Mouse (Mus musculus): ENCODE measurements around the gene Islr.
A peak's percentile ranks its signal among the peaks of the same experiment; 100 is the strongest.

Gene Islr

GRCm38 (mm10) chr9:58196610-58197567 is 7.2 kb downstream of the Islr start:
- DNase-seq (ENCODE audit: low read depth, low spot score), result no peak

DNA sequence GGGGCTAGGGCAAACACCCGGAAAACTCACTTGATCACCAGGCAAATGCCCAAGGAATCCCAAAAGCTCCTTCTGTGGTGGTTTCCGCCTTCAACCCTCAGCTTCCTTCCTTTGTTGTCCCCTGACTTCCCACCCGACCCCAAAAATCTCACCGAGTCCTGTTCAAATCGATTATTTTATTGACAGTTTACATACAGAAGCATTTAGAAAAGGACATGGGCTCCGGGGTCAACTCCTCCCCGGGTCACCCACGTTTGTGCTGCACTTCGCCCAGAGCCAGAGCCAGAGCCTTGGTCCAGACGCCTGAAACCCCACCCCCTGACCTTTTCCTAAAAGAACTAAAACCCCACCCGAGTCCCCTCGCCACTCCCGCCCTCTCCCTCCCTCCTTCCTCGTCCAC is 8.0 kb downstream of the Islr start:
- no peak for DNase-seq (ENCODE audit: low read depth, low spot score)

GRCm38 (mm10) chr9:58195671-58196070 is 8.4 kb downstream of the Islr start:
- no peak for DNase-seq (ENCODE audit: low read depth, low spot score)

GRCm38 (mm10) chr9:58194222-58194621 is 9.9 kb downstream of the Islr start:
- DNase-seq (ENCODE audit: low read depth, low spot score), result no peak

DNA sequence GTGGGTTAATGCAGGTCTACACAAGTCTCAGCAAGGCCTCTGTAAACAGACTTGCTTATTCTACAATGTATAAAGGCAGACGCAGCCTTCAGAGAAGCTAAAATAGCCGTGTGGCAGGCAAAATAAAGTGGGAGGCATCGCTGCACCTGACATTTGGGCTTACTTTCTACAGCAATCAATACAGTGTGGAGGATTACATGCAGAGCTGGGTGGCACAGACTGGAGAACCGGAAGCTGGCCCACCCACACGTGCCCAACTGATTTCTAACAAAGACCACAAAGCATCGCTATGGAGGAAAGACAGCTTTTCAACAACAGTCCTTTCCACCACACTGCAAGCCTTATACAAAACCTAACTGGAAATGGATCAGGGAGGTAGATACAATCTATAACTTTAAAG is 19.6 kb downstream of the Islr start:
- DNase-seq (ENCODE audit: low read depth, low spot score), result no peak

DNA sequence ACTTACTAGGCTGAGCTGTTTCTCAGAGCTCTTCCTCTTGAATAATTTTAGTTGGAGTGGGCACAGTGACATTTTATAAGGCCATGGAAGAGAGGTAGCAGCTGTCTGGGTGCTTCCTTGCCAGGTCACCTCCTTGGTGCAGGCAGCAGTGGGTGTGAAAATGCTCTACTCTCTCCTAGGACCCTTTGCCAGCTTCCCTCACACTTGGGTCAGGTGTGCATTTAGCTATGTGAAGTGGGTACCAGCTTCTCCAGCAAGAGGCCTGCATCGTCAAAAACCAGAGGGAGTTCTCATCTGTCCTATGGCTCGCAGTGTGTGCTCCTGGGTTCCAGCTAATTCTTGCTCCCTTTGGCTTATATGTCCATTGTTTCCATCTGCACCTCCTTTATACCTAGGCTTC is 24.7 kb downstream of the Islr start:
- DNase-seq (ENCODE audit: low read depth, low spot score), result no peak

DNA sequence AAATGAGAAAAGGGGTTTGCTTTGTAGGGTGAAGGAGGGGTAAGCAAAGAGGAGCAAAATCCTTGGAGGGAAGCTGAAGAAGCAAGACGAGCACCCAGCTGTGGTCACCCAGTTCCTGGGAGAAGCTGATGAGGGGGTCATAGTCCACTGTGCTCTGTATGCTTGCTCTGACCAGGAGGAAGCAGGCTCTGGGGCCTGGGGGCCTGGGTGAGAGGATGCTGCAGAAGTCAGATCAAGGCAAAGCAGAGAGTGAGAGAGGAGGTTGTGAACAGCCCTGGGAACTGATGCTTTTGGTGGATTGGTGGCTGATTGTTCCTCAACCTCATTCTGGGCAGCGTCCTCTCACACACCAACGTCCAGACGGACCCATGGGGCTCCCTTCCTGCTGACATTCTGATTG is 26.9 kb downstream of the Islr start:
- DNase-seq (ENCODE audit: low read depth, low spot score), result no peak

DNA sequence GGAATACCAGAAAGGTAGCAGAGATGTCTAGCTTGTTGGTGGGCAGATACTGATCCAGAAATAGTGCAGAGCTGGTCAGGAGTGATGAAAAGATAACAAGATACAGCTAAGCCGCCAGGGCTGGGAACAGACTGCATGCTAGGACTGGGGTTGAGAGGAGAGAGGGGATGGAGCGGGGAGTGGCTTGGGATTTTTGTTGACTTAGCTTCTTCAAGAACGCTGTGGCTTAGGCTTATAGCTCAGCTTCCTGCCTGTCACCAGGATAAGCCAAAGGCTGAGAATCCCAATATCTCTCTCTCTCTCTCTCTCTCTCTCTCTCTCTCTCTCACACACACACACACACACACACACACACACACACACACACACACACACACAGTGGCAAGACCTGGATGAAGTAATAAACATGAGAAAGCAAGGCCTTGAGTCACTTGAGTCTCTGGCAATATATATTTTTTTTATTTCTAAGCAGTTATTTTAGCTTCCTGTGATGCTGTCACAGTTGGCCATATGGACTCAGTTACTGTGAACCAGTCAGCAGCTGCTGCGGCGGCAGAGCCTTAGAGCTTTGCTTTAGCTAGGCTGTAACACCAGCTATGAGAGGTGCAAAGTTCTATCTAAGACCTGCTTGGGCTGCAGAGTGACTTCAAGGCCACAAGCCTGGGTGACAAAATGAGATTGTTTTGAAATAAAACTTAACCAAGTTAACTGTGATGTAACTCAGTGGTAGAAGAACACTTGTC is 28.2 kb downstream of the Islr start:
- no peak for DNase-seq (ENCODE audit: low read depth, low spot score)

DNA sequence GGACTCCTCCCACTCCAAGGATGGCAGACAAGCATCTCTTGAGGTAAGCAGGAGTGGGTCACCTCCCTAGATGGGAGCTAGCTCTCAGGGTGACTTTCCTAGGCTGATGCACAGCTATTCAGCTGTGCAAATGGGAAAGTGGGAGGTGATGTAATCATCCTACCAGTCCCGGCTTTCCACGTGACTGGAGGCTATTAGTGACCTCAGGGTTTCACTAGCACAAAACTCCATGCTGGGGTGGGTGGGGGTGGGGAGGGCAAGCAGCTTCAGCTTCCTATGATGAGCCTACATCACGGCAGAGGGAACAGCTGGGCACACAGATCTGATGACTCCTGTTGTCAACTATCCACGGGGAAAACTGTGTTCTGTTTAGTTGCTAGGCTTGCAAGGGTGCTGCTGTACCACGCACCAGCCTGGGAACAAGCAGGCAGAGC is 29.3 kb downstream of the Islr start:
- DNase-seq (ENCODE audit: low read depth, low spot score), result peak; percentile 50

DNA sequence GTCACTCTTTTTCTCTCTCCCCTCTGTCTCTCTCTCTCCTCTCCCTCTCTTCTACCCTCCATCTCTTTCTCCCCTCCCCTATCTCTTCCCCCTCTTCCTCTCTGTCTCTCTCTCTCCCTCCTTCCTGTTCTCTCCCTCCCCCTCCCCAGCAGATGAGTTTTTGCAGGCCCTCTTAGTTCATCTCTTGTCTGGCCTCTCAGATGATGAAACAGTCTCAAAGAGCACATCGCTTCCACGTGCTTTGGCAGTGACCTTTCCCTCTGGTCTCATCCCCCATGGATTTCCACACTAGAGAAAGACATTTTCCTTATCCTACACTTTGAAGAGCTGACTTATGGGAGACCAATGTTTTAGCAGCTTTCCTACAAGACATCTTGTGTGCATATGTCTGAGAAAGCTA is 31.2 kb downstream of the Islr start:
- DNase-seq (ENCODE audit: low read depth, low spot score), result no peak

- DNase-seq (ENCODE audit: low read depth, low spot score), result no peak
Measured at GRCm38 (mm10) chr9:58169426-58169825, 34.7 kb downstream of the Islr start.

DNA sequence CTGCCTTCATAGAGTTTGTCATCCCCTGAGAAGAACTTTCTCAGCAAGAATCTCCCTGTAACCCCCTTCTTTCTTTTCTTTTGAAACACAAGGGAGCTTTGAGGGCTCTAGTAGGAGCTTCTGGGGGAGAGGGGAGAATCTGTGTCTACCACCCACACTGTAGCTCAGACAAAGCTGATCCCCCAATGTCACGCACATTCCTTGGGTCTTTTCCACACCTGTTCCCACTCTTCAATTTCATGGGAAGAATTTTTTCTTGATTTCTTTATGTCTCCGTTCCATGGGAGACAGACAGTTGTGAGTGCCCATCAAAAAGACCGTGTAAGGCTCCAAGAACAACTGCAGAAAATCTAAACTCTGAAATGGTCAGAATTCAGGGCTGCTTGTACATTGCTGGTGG is 35.2 kb downstream of the Islr start:
- peak; percentile 58 for DNase-seq (ENCODE audit: low read depth, low spot score)

GRCm38 (mm10) chr9:58165779-58166178 is 38.3 kb downstream of the Islr start:
- DNase-seq (ENCODE audit: low read depth, low spot score), result no peak

- DNase-seq (ENCODE audit: low read depth, low spot score), result no peak
Measured at GRCm38 (mm10) chr9:58163146-58163545, 41.0 kb downstream of the Islr start.

- DNase-seq (ENCODE audit: low read depth, low spot score), result no peak
Measured at GRCm38 (mm10) chr9:58162173-58162572, 41.9 kb downstream of the Islr start.

DNA sequence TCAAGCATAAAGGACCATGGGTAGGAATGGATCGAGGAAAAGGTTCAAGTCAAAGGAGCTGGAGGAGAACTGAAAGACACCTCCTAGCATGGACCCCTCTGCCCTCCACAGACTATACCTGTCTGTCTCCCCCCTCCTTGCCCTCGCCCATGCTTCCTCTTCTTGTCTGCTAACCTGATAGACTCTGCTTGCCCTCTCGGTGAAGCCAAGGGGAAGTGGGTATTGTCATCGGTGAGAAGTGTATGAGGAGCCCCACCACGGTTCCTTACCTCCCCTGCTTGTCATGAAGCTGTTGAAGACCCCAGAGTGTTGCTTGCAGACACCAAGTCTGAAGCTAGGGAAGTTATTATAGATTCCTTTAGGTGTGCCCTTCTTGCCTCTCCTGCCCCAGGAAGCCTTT is 43.8 kb downstream of the Islr start:
- DNase-seq (ENCODE audit: low read depth, low spot score), result no peak

DNA sequence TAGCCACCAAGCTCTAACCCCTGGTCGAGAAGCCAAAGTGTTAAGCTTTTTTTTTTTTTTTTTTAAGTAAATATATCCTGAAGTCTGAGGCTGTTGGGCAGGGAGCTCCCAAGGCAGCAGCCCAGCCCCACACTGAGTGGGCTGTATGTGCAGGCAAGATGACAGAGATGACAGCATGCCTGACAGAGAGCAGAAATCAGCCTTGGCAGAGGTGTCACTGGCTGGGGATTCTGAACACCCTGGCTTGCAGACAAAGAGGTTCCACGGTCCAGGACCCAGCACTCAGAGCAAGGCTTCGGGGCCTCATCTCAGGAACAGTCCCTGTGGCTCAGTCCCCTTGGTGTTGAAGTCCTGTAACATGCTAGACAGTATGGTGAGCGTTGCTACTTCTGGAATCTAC is 44.3 kb downstream of the Islr start:
- no peak for DNase-seq (ENCODE audit: low read depth, low spot score)

- DNase-seq (ENCODE audit: low read depth, low spot score), result peak; percentile 77
Measured at GRCm38 (mm10) chr9:58158541-58159311, 45.4 kb downstream of the Islr start.

- no peak for DNase-seq (ENCODE audit: low read depth, low spot score)
Measured at GRCm38 (mm10) chr9:58157838-58158237, 46.3 kb downstream of the Islr start.

DNA sequence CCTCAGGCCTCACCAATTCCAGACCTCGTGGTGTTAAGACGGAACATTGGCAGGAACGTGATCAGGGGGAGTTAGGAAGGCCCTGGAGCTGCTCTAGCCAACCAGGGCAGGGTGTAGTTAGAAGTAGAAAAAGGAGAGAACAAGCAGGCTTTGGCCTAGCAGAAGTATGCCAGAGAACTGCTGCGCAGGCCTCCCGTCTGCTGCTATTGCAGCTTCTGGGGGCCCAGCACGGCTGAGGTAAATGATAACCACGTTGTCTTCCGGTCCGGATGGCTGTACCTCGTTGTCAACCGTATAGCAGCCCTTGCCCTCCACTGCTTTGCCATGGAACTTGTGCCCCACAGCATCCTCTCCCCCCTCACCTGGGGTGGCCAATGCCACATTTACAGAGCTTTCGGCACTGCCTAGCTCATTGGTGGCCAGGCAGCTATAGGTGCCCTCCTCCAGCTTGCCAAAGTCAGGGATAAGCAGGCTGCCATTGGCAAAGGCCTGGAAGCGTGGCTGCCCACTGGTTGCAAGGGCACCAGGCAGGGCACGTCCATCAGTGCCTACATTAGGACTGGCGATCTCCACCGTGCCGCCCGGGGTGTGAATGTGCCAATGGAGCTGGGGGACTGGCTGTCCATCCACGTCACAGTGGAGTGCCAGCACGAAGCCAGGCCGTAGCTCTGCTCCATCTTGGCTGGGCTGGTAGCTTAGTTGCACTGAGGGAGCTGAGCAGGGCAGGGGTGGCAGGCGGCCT is 47.1 kb downstream of the Islr start:
- DNase-seq (ENCODE audit: low read depth, low spot score), result no peak

- DNase-seq (ENCODE audit: low read depth, low spot score), result peak; percentile 57
Measured at GRCm38 (mm10) chr9:58155366-58155765, 48.7 kb downstream of the Islr start.

All from mesoderm, embryonic 11.5 days (tissue).